Mouse (Mus musculus) liver, embryonic 14.5 days (tissue): ENCODE measurements at regions not wholly inside any gene's neighbourhood (a gene's known extent, or its start where the extent isn't known, plus 50 kb on each side); places are given as distances from the start of the nearest gene placed in this dataset.

Source experiments
- CTCF ChIP-seq: IDR thresholded peaks from 2 replicates; pipeline ENCODE4 v1.5.1; 2016; ENCODE audit warnings: antibody characterized with exemption, low read depth, control low read depth
- EP300 ChIP-seq: IDR thresholded peaks from 2 replicates; pipeline ENCODE4 v1.6.1; 2016; ENCODE audit warnings: antibody characterized with exemption, low read depth

GRCm38 (mm10) chr12:114583371-114583770 lies 1039.7 kb downstream of the Adam6a start:
- TF ChIP-seq CTCF = no peak
- TF ChIP-seq EP300 = no peak
